Mouse (Mus musculus): ENCODE measurements around the gene Slc6a1. TPM values are rescaled to one million over a fixed set of nuclear protein-coding genes. Genes with fewer than 3 reads are reported as not detected.

The Slc6a1 gene
- polyA plus RNA-seq, 1 experiment from 2014 or later, result not detected

Other genes with a start within 250 kb of the Slc6a1 start
- 0.30 and 0.35 TPM in 2 replicates for gene Atp2b2, start 240.0 kb upstream of the Slc6a1 start, polyA plus RNA-seq (2016; fragmentation: Nextera tagmentation; extraction: Ambion mirVana)
- not detected in 2 replicates for gene Slc6a11, start 151.4 kb upstream of the Slc6a1 start, polyA plus RNA-seq (2016; fragmentation: Nextera tagmentation; extraction: Ambion mirVana)
- not detected in 2 replicates for gene Hrh1, start 115.3 kb downstream of the Slc6a1 start, polyA plus RNA-seq (2016; fragmentation: Nextera tagmentation; extraction: Ambion mirVana)